ENCODE assay signal across 7 mouse cellular contexts in the genomic region with DNA sequence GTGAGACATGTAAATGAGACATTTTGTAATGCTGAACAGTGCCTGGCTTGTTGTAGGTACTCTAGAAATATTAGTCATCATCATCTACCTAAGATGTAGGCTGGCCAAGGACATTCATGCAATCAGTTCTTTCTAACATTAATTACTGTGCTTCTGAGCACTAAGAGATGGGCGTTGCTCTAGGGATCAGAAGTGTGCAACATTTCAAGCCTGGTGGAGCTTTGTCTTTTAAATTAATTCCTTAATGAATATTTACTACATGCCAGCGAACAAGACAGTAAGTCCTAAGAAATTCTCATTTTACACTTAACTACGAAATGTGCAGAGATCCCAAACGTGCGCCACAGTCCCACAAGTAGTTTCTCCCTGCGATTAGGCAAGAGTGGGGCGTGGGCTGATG. TPM values are rescaled to one million over a fixed set of nuclear protein-coding genes. Genes with fewer than 3 reads are reported as not detected.
DNase-seq lines count a peak whose midpoint lies in the region; ATAC-seq and TF ChIP-seq lines count a peak whose summit lies in the region.
"Not testable (repeated sequence)": the region's sequence is repeated elsewhere in the genome, so short reads cannot be mapped to it uniquely, and the experiment has no call there.

No protein-coding gene starts in this region.

- not testable (repeated sequence) for H3K27me3 ChIP-seq in forebrain, embryonic 12.5 days; heart, embryonic 12.5 days (replicated peaks); liver, postnatal 0 days (ENCODE audit: insufficient read depth, low read length); midbrain, postnatal 0 days (ENCODE audit: insufficient read depth, low read length)

- intact Hi-C loops in left cerebral cortex, postnatal 14 days (cut with DNase I): not testable (repeated sequence)

- H3K27ac ChIP-seq in brown adipose tissue, adult 24 weeks (replicated peaks; ENCODE audit: low read depth, low read length); forebrain, embryonic 12.5 days; heart, embryonic 12.5 days (ENCODE audit: poor library complexity, severe bottlenecking); liver, postnatal 0 days (ENCODE audit: low read depth); midbrain, postnatal 0 days (ENCODE audit: low read depth, low read length): not testable (repeated sequence)

- 12% methylated on average over 7 of the region's 7 CpGs for WGBS in forebrain, embryonic 12.5 days
- 19% methylated on average over 7 of the region's 7 CpGs for WGBS in heart, embryonic 12.5 days
- WGBS in liver, postnatal 0 days (ENCODE audit: insufficient replicate concordance): 16% methylated on average over 7 of the region's 7 CpGs
- 14% methylated on average over 7 of the region's 7 CpGs for WGBS in midbrain, postnatal 0 days

- H3K9ac ChIP-seq in forebrain, embryonic 12.5 days: peak overlapping the region; percentile 62
- peak overlapping the region; percentile 74 for H3K9ac ChIP-seq in heart, embryonic 12.5 days
- H3K9ac ChIP-seq in liver, postnatal 0 days (replicated peaks): not testable (repeated sequence)
- peak overlapping the region; percentile 64 for H3K9ac ChIP-seq in midbrain, postnatal 0 days (replicated peaks; ENCODE audit: low read length, poor library complexity, severe bottlenecking)

- not testable (repeated sequence) for H3K9me3 ChIP-seq in forebrain, embryonic 12.5 days; heart, embryonic 12.5 days (replicated peaks); liver, postnatal 0 days (ENCODE audit: low read length); midbrain, postnatal 0 days (ENCODE audit: low read length)

- not testable (repeated sequence) for TF ChIP-seq EP300 in liver, postnatal 0 days (IDR thresholded peaks at IDR 0.05; ENCODE audit: low read depth)

- H3K36me3 ChIP-seq in forebrain, embryonic 12.5 days (replicated peaks); heart, embryonic 12.5 days; liver, postnatal 0 days (replicated peaks; ENCODE audit: insufficient read depth, low read length); midbrain, postnatal 0 days (ENCODE audit: insufficient read depth, low read length): not testable (repeated sequence)

- not testable (repeated sequence) for H3K4me1 ChIP-seq in brown adipose tissue, adult 24 weeks (ENCODE audit: control insufficient read depth, insufficient read depth, insufficient read length, low read length); forebrain, embryonic 12.5 days; heart, embryonic 12.5 days (replicated peaks); liver, postnatal 0 days (ENCODE audit: insufficient read depth); midbrain, postnatal 0 days (ENCODE audit: insufficient read depth, low read length)

- H3K4me3 ChIP-seq in brown adipose tissue, adult 24 weeks (ENCODE audit: insufficient read depth, low read depth, low read length): peak overlapping the region; percentile 58
- H3K4me3 ChIP-seq in forebrain, embryonic 12.5 days (replicated peaks): peak overlapping the region; percentile 48
- peak overlapping the region; percentile 49 for H3K4me3 ChIP-seq in heart, embryonic 12.5 days
- peak overlapping the region; percentile 43; the same call in 1 of the 2 replicates for H3K4me3 ChIP-seq in liver, postnatal 0 days (ENCODE audit: low read depth, low read length)
- H3K4me3 ChIP-seq in midbrain, postnatal 0 days (ENCODE audit: low read depth, low read length): peak overlapping the region; percentile 43

- H3K4me2 ChIP-seq in forebrain, embryonic 12.5 days: peak overlapping the region; percentile 89
- peak overlapping the region; percentile 93 for H3K4me2 ChIP-seq in heart, embryonic 12.5 days
- peak overlapping the region; percentile 68 for H3K4me2 ChIP-seq in liver, postnatal 0 days (ENCODE audit: low read depth, low read length)
- H3K4me2 ChIP-seq in midbrain, postnatal 0 days (ENCODE audit: low read depth, low read length, poor library complexity, severe bottlenecking): peak overlapping the region; percentile 74

- not testable (repeated sequence) for ATAC-seq in forebrain, embryonic 12.5 days (ENCODE audit: low FRiP score); heart, embryonic 12.5 days (ENCODE audit: insufficient number of reproducible peaks, low FRiP score); liver, postnatal 0 days; midbrain, postnatal 0 days (ENCODE audit: low FRiP score)

- peak; percentile 12 for DNase-seq in hindlimb bud, embryonic 11.5 days (ENCODE audit: extremely low spot score, low read depth, low spot score)
- DNase-seq in left cerebral cortex, postnatal 14 days (ENCODE audit: low spot score in 2 of 2): peak; percentile 3 to 16
- not testable (repeated sequence) for DNase-seq in liver, postnatal 0 days; midbrain, postnatal 0 days (ENCODE audit: low spot score)

- TF ChIP-seq CTCF in liver, postnatal 0 days (IDR thresholded peaks at IDR 0.05; ENCODE audit: low read depth); midbrain, postnatal 0 days (IDR thresholded peaks at IDR 0.05): not testable (repeated sequence)

RNA-seq across cellular contexts. Expression of gene Zfp868, which starts 41.1 kb away (rescaled TPM):
- polyA plus RNA-seq in brown adipose tissue, adult 24 weeks (2012; ENCODE audit: insufficient read depth, insufficient read length, missing spikeins): 6.7 and 7.7 TPM in 2 replicates
- 38.5 and 39.8 TPM in 2 replicates for polyA plus RNA-seq in forebrain, embryonic 12.5 days (2016; fragmentation: Nextera tagmentation; extraction: Ambion mirVana)
- 14.6 and 15.7 TPM in 2 replicates for polyA plus RNA-seq in heart, embryonic 12.5 days (2016; fragmentation: Nextera tagmentation; extraction: Ambion mirVana)
- total RNA-seq in left cerebral cortex, postnatal 14 days (2021): 10 to 100 TPM; 14.0 to 14.3 TPM
- polyA plus RNA-seq in liver, postnatal 0 days (2015; fragmentation: Nextera tagmentation; extraction: Ambion mirVana): 4.5 and 4.6 TPM in 2 replicates
- 22.4 and 29.3 TPM in 2 replicates for total RNA-seq in midbrain, postnatal 0 days (2014; rRNA removed)
- 21.5 and 26.0 TPM in 2 replicates for polyA plus RNA-seq in midbrain, postnatal 0 days (2015; fragmentation: Nextera tagmentation; extraction: Ambion mirVana)
